Mouse (Mus musculus): ENCODE measurements at regions not wholly inside any gene's neighbourhood (a gene's known extent, or its start where the extent isn't known, plus 50 kb on each side); places are given as distances from the start of the nearest gene placed in this dataset.

GRCm38 (mm10) chr1:55886383-55887070, 480.8 kb downstream of the Plcl1 start:
- TF ChIP-seq CTCF (IDR thresholded peaks at IDR 0.05; ENCODE audit: control insufficient read depth, insufficient read depth, insufficient replicate concordance, low read depth, low read length): no peak; the same call in 1 of the 2 replicates
- no peak for TF ChIP-seq POLR2A (IDR thresholded peaks at IDR 0.05; ENCODE audit: control insufficient read depth, low read depth, low read length)

All from testis, adult 2 months (tissue).